Mouse (Mus musculus) intestine, embryonic 14.5 days (tissue): ENCODE data around the gene Map3k15. TPM values are rescaled to one million over a fixed set of nuclear protein-coding genes. Genes with fewer than 3 reads are reported as not detected.

Source experiments
- ATAC-seq: fragments of 200-750 bp; cut with Nextera tagmentation; replicated peaks from 2 replicates; pipeline ENCODE4 v1.8.0; 2017; ENCODE audit warnings: low read depth, moderate number of reproducible peaks, moderate TSS enrichment, moderate library complexity; ENCODE audit not compliant: low FRiP score, low TSS enrichment
- DNase-seq: peaks from one replicate; pipeline ENCODE4 v3.0.0-alpha.2; 2018; ENCODE audit warnings: low spot score
- H3K27ac ChIP-seq: fragments of 300-500 bp; sonication (generic); 2 replicates; pipeline ENCODE4 v1.5.1; 2014; ENCODE audit warnings: low read depth, mild to moderate bottlenecking, control low read depth
- H3K27me3 ChIP-seq: fragments of 300-500 bp; sonication (generic); replicated peaks from 2 replicates; pipeline ENCODE4 v1.6.1; 2014; ENCODE audit warnings: low read length, control low read depth; ENCODE audit not compliant: control insufficient read depth, insufficient read depth
- H3K36me3 ChIP-seq: fragments of 300-500 bp; sonication (generic); 2 replicates; pipeline ENCODE4 v1.6.1; 2014; ENCODE audit warnings: low read length, control low read depth; ENCODE audit not compliant: control insufficient read depth, insufficient read depth
- H3K4me1 ChIP-seq: fragments of 300-500 bp; sonication (generic); replicated peaks from 2 replicates; pipeline ENCODE4 v1.6.1; 2014; ENCODE audit warnings: low read length, control low read depth, mixed read lengths; ENCODE audit not compliant: control insufficient read depth, insufficient read depth
- H3K4me2 ChIP-seq: fragments of 300-500 bp; sonication (generic); 2 replicates; pipeline ENCODE4 v1.6.1; 2014; ENCODE audit warnings: low read length
- H3K4me3 ChIP-seq: fragments of 300-500 bp; sonication (generic); 2 replicates; pipeline ENCODE4 v1.5.1; 2014; ENCODE audit warnings: low read depth, low read length, control low read depth, mixed read lengths
- H3K9ac ChIP-seq: fragments of 300-500 bp; sonication (generic); 2 replicates; pipeline ENCODE4 v1.6.1; 2014; ENCODE audit warnings: mild to moderate bottlenecking, low read length
- H3K9me3 ChIP-seq: fragments of 300-500 bp; sonication (generic); 2 replicates; pipeline ENCODE4 v1.6.1; 2016; ENCODE audit warnings: low read length, control low read depth; ENCODE audit not compliant: control insufficient read depth
- WGBS: fragments of 180-500 bp; shearing (Covaris S2); extraction: QIAGEN DNeasy Blood & Tissue Kit; methylation state at CpG from one replicate; pipeline ENCODE4 v1.1.7; 2014; 5-methylcytosine and 5-hydroxymethylcytosine counted together
- polyA plus RNA-seq: library from polyadenylated mRNA; unstranded; fragments of >200 nt; fragmentation: Nextera tagmentation; extraction: Ambion mirVana; gene quantifications from 2 replicates; pipeline ENCODE4 v1.2.1, GENCODE M21; 2014

Map3k15 gene
- polyA plus RNA-seq, 1 experiment from 2014 or later: 0.89 TPM

GRCm38 (mm10) chrX:159963925-159964324 is 24.3 kb upstream of the Map3k15 start:
- DNase-seq (no peak), ATAC-seq (no peak)
- no peak overlapping the region for H3K4me3 ChIP-seq
- H3K4me2 ChIP-seq: no peak overlapping the region
- H3K36me3 ChIP-seq: no peaks in the 10 kb centered on the region
- no peaks in the 10 kb centered on the region for H3K9me3 ChIP-seq
- H3K4me1 ChIP-seq: no peaks in the 10 kb centered on the region
- H3K9ac ChIP-seq: no peak overlapping the region
- WGBS: 93% methylated on average over 9 of the region's 9 CpGs
- H3K27ac ChIP-seq: no peak overlapping the region
- peaks cover 4% of the 10 kb centered on the region; the same call in 1 of the 2 replicates for H3K27me3 ChIP-seq

GRCm38 (mm10) chrX:159969025-159969424 is 19.2 kb upstream of the Map3k15 start:
- no peak overlapping the region for H3K9ac ChIP-seq
- DNase-seq (no peak), ATAC-seq (no peak)
- H3K9me3 ChIP-seq: no peaks in the 10 kb centered on the region
- H3K4me3 ChIP-seq: no peak overlapping the region
- WGBS: 87% methylated on average over 2 of the region's 2 CpGs
- peaks cover 4% of the 10 kb centered on the region; the same call in 1 of the 2 replicates for H3K27me3 ChIP-seq
- no peaks in the 10 kb centered on the region for H3K36me3 ChIP-seq
- no peaks in the 10 kb centered on the region for H3K4me1 ChIP-seq
- no peak overlapping the region for H3K4me2 ChIP-seq
- H3K27ac ChIP-seq: no peak overlapping the region

GRCm38 (mm10) chrX:159971091-159971779 is 17.0 kb upstream of the Map3k15 start:
- ATAC-seq (no peak), DNase-seq (no peak)
- Histone ChIP-seq H3K36me3 (no peaks in the 10 kb centered on the region), H3K27ac (no peak overlapping the region), H3K9ac (no peak overlapping the region), H3K9me3 (no peaks in the 10 kb centered on the region), H3K4me1 (no peaks in the 10 kb centered on the region), H3K4me2 (no peak overlapping the region), H3K4me3 (no peak overlapping the region), H3K27me3 (peaks cover 4% of the 10 kb centered on the region; the same call in 1 of the 2 replicates)
- WGBS: 51% methylated on average over 3 of the region's 3 CpGs

GRCm38 (mm10) chrX:159973730-159974129 is 14.5 kb upstream of the Map3k15 start:
- Histone ChIP-seq H3K27ac (no peak overlapping the region), H3K27me3 (no peaks in the 10 kb centered on the region), H3K4me2 (no peak overlapping the region), H3K4me1 (no peaks in the 10 kb centered on the region), H3K9ac (no peak overlapping the region), H3K4me3 (no peak overlapping the region), H3K36me3 (no peaks in the 10 kb centered on the region), H3K9me3 (no peaks in the 10 kb centered on the region)
- no peak for ATAC-seq
- peak; percentile 55 for DNase-seq
- WGBS: 32% methylated on average over 5 of the region's 5 CpGs

- Histone ChIP-seq H3K9ac (no peak overlapping the region), H3K4me3 (no peak overlapping the region), H3K36me3 (no peaks in the 10 kb centered on the region), H3K4me1 (no peaks in the 10 kb centered on the region), H3K9me3 (no peaks in the 10 kb centered on the region), H3K27me3 (no peaks in the 10 kb centered on the region), H3K27ac (no peak overlapping the region), H3K4me2 (no peak overlapping the region)
- ATAC-seq: no peak
- no peak for DNase-seq
- WGBS: 86% methylated on average over 3 of the region's 3 CpGs
Observed at GRCm38 (mm10) chrX:159976243-159976642, 12.0 kb upstream of the Map3k15 start.

GRCm38 (mm10) chrX:159995808-159996207 is 7.6 kb downstream of the Map3k15 start:
- Histone ChIP-seq H3K27ac (no peak overlapping the region), H3K9me3 (no peaks in the 10 kb centered on the region), H3K4me2 (no peak overlapping the region), H3K4me3 (no peak overlapping the region), H3K36me3 (no peaks in the 10 kb centered on the region), H3K4me1 (no peaks in the 10 kb centered on the region), H3K27me3 (no peaks in the 10 kb centered on the region), H3K9ac (no peak overlapping the region)
- WGBS: 84% methylated on average over 6 of the region's 6 CpGs
- no peak for ATAC-seq
- DNase-seq: no peak

- no peak overlapping the region for H3K27ac ChIP-seq
- H3K4me2 ChIP-seq: no peak overlapping the region
- H3K9ac ChIP-seq: no peak overlapping the region
- no peaks in the 10 kb centered on the region for H3K4me1 ChIP-seq
- WGBS: 67% methylated on average over 1 of the region's 1 CpGs
- H3K9me3 ChIP-seq: no peaks in the 10 kb centered on the region
- no peaks in the 10 kb centered on the region for H3K36me3 ChIP-seq
- peaks cover 3% of the 10 kb centered on the region; the same call in 1 of the 2 replicates for H3K27me3 ChIP-seq
- ATAC-seq (no peak), DNase-seq (no peak)
- H3K4me3 ChIP-seq: no peak overlapping the region
Observed at GRCm38 (mm10) chrX:160053306-160053705, 65.1 kb downstream of the Map3k15 start.

- ATAC-seq (no peak), DNase-seq (no peak)
- Histone ChIP-seq H3K27ac (no peak overlapping the region), H3K4me3 (no peak overlapping the region), H3K36me3 (no peaks in the 10 kb centered on the region), H3K9me3 (no peaks in the 10 kb centered on the region), H3K4me2 (no peak overlapping the region), H3K9ac (no peak overlapping the region), H3K4me1 (no peaks in the 10 kb centered on the region), H3K27me3 (0 out of 2 replicates have a peak, but pooled peaks cover 3% of the 10 kb centered on the region)
- WGBS: 87% methylated on average over 5 of the region's 5 CpGs
Observed at GRCm38 (mm10) chrX:160054643-160055042, 66.4 kb downstream of the Map3k15 start.

GRCm38 (mm10) chrX:160091973-160092372 is 103.7 kb downstream of the Map3k15 start:
- no peak overlapping the region for H3K4me2 ChIP-seq
- H3K4me3 ChIP-seq: no peak overlapping the region
- H3K36me3 ChIP-seq: no peaks in the 10 kb centered on the region
- H3K9ac ChIP-seq: no peak overlapping the region
- H3K4me1 ChIP-seq: no peaks in the 10 kb centered on the region
- 71% methylated on average over 1 of the region's 1 CpGs for WGBS
- H3K9me3 ChIP-seq: no peaks in the 10 kb centered on the region
- ATAC-seq: no peak
- H3K27ac ChIP-seq: no peak overlapping the region
- DNase-seq: no peak
- no peaks in the 10 kb centered on the region for H3K27me3 ChIP-seq
